Mouse (Mus musculus) CD4-positive, CD25-positive, alpha-beta regulatory T cell, adult 2 months (primary cell): Measurements from ENCODE around the gene Dis3l2.
A peak's percentile ranks its signal among the peaks of the same experiment; 100 is the strongest.

Experiments
- DNase-seq: peaks from one replicate; pipeline ENCODE4 v3.0.0-alpha.2; 2012; ENCODE audit warnings: low read depth, low spot score

Dis3l2 gene

DNA sequence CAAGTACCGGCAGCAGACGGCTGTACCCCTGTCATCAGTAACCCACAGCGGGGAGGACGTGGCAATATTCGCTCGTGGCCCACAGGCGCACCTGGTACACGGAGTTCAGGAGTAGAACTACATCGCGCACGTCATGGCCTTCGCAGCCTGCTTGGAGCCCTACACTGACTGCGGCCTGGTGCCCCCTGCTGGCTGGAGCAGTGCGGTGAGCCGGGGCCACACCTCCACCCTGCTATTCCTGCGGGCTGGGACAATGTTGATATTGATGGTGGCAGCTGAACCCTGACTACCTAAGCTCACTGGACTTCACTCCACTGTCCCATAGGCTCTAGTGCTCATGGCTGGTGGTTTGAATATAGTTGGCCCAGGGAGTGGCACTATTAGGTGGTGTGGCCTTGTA is 367.1 kb downstream of the Dis3l2 start:
- peak; percentile 60 for DNase-seq

DNA sequence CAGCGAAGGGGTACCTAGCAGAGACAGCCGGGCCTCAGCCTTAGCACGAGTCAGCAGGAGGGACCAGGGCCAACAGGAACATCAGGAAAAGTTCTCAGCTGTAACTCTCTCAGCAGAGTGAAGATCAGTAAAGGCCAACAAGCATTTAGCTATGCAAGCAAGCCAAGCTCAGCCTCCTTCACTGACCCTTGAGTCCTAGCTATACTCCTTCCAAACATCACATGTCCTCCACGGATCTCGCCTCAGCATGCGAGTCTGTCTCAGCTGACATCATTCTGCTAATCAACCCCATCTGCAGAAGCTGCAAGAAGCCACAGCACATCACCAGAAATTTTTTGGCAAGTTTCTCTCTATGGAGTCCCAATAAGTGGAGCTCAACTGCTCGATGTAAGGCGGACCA is 370.2 kb downstream of the Dis3l2 start:
- DNase-seq: no peak

DNA sequence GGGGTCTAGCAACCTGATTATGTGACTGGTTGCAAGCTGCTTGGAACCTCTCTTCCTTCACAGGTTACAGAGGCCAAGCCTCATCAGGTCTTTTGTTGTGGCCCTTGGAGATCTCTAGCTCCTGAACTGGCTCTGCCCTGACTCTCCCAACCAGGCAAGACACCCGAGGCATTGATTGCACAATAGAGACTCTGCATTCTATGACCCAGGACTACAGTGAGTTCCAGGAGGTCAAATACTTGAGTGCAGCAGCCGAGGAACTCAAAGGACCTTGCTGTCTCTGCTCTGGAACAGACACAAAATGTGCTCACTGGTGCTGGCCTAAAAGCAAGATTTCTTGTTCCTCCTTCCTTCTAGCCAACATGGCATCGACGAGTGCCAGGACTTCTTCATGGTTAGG is 382.6 kb downstream of the Dis3l2 start:
- DNase-seq: no peak

DNA sequence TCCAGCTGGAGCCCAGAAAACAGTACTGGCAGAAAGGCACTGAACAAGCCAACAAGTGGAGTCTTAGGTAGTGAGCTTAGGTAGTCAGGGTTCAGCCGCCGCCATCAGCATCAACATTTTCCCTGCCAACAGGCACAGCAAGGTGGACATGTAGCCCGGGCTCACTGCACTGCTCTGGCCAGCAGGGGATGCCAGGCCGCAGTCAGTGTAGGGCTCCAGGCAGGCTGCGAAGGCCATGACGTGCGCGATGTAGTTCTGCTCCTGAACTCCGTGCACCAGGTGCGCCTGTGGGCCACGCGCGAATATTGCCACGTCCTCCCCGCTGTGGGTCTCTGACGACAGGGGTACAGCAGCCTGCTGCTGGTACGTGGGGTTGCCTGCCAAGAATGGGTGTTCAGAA is 383.4 kb downstream of the Dis3l2 start:
- DNase-seq: no peak

DNA sequence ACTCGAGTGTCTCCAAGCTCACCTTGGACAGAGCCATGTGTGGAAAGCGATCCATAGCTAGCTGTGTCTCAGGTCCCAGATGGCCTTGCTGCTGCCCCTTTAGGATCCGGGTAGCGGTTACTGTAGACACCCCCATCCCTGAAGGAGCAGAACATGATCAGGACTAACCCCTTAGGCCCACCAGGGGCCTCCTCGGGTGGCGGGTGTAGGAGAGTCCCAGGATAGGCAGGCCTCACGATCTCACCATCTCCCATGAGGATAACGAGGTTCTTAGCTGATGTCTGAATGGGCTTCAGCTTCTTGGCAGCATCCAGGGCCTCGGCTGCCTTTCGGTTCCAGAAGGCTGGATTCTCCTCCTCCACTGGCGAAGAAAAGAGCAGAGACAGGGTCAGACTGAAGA is 385.6 kb downstream of the Dis3l2 start:
- DNase-seq: no peak

DNA sequence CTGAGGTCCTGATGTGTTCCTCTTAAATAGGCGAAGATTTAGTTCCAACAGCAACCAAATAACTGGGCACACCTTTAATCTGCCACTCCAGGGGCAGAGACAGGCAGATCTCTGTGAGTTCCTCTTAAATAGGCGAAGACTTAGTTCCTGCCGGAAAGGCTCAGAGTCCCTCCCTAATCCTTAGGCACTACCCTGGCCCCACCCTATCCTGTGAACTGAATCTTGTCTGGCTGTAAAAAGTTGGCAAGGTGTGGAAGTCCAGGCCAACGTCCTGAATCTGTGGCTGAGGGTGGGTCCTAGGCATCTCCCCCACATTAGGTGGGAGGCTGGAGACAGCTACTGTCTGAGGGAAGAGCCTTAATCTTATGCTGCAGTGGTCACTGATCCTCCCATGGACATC is 386.2 kb downstream of the Dis3l2 start, which contains the start of gene Alppl2:
Alppl2 (minus strand) TSS at position 101 of the 400 bp plus-strand sequence.
- DNase-seq: no peak

DNA sequence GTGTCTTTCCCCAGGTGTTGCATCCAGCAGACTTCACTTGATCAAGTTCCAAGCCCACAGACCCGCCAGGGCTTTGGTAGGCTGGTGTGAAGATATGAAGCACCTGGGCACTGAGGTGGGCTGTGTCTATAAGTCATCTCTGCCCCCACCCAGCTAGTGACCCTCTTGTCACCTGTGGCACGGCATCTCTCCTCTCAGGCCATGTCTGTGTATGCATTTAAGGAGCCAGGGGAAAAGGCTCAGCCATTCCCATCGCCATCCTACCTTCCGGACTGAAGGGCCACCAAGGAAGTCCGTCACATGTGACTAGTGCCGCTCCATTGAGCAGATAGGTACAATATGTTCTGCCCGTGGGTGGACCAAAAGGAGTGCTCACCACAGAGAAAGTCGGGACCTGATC is 392.0 kb downstream of the Dis3l2 start:
- no peak for DNase-seq

DNA sequence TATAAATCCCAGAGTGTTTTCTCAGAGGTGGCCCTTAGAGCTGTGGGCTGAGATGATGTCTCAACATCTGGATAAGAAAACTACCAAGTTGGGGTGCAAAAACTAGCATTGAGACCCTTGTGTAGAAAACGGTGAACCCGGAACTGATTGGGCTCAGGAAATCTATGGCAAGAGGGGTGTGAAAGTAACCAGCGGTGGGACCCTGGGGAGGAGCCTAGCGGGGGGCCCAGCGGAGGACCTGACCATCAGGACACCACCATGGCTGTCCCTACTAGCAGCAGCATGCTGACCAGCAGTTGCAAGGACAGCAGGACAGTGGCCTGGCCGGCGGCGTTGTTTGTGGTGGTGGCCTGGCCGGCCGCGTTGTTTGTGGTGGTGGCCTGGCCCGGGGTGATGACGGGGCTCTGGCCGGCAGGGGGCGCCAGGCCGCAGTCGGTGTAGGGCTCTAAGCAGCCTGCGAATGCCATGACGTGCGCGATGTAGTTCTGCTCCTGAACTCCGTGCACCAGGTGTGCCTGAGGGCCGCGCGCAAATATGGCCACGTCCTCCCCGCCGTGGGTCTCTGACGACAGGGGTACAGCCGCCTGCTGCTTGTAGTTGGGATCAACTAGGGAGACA is 394.9 kb downstream of the Dis3l2 start:
- peak; percentile 66 for DNase-seq
